Mouse (Mus musculus): ENCODE measurements around the gene Lrrc7.

- TF ChIP-seq ZNF384 (IDR thresholded peaks at IDR 0.05; ENCODE audit: low read depth, low read length) (no peak), CHD2 (IDR thresholded peaks at IDR 0.05; ENCODE audit: low read depth, low read length) (no peak), HCFC1 (IDR thresholded peaks at IDR 0.05; ENCODE audit: borderline replicate concordance, insufficient read depth, low read length) (no peak), ZC3H11A (IDR thresholded peaks at IDR 0.05; ENCODE audit: borderline replicate concordance, low read depth, low read length) (no peak), MAFK (IDR thresholded peaks at IDR 0.05; ENCODE audit: insufficient read depth, low read depth, low read length) (no peak)
Measured at GRCm38 (mm10) chr3:158174880-158175735, 386.9 kb downstream of the Lrrc7 start.
